Mouse (Mus musculus) limb, embryonic 11.5 days (tissue): ENCODE measurements around the gene Jmy. TPM values are rescaled to one million over a fixed set of nuclear protein-coding genes. Genes with fewer than 3 reads are reported as not detected.

Source experiments
- ATAC-seq: fragments of 200-750 bp; cut with Nextera tagmentation; 2 replicates; pipeline ENCODE4 v1.8.0; 2017; ENCODE audit warnings: low read depth; ENCODE audit not compliant: insufficient number of reproducible peaks, low FRiP score, low TSS enrichment
- DNase-seq: peaks from one replicate; pipeline ENCODE4 v3.0.0-alpha.2; 2015; ENCODE audit warnings: low spot score
- H3K27ac ChIP-seq: fragments of 300-500 bp; sonication (generic); replicated peaks from 2 replicates; pipeline ENCODE4 v1.5.1; 2014; ENCODE audit warnings: low read depth, mild to moderate bottlenecking, low read length
- H3K27me3 ChIP-seq: fragments of 300-500 bp; sonication (generic); 2 replicates; pipeline ENCODE4 v1.6.1; 2014; ENCODE audit warnings: mild to moderate bottlenecking, low read length, mixed read lengths; ENCODE audit not compliant: control insufficient read depth, insufficient read depth
- H3K36me3 ChIP-seq: fragments of 300-500 bp; sonication (generic); 2 replicates; pipeline ENCODE4 v1.6.1; 2014; ENCODE audit warnings: mild to moderate bottlenecking, low read length, moderate library complexity, mixed read lengths; ENCODE audit not compliant: control insufficient read depth, insufficient read depth
- H3K4me1 ChIP-seq: fragments of 300-500 bp; sonication (generic); 2 replicates; pipeline ENCODE4 v1.6.1; 2014; ENCODE audit warnings: low read length, mixed read lengths; ENCODE audit not compliant: control insufficient read depth, insufficient read depth
- H3K4me2 ChIP-seq: fragments of 300-500 bp; sonication (generic); 2 replicates; pipeline ENCODE4 v1.6.1; 2014; ENCODE audit warnings: low read depth, mild to moderate bottlenecking, moderate library complexity; ENCODE audit not compliant: severe bottlenecking
- H3K4me3 ChIP-seq: fragments of 300-500 bp; sonication (generic); 2 replicates; pipeline ENCODE4 v1.5.1; 2014; ENCODE audit warnings: low read depth, low read length
- H3K9ac ChIP-seq: fragments of 300-500 bp; sonication (generic); 2 replicates; pipeline ENCODE4 v1.6.1; 2014; ENCODE audit warnings: mild to moderate bottlenecking, low read length
- H3K9me3 ChIP-seq: fragments of 300-500 bp; sonication (generic); 2 replicates; pipeline ENCODE4 v1.6.1; 2016; ENCODE audit warnings: low read length; ENCODE audit not compliant: control insufficient read depth
- WGBS: fragments of 180-500 bp; shearing (Covaris S2); extraction: QIAGEN DNeasy Blood & Tissue Kit; methylation state at CpG from one replicate; pipeline ENCODE4 v1.1.7; 2014; 5-methylcytosine and 5-hydroxymethylcytosine counted together
- polyA plus RNA-seq: library from polyadenylated mRNA; unstranded; fragments of >200 nt; fragmentation: Nextera tagmentation; extraction: Ambion mirVana; gene quantifications from 2 replicates; pipeline ENCODE4 v1.2.1, GENCODE M21; 2014

Gene Jmy
- polyA plus RNA-seq, 1 experiment from 2014 or later: 4.2 TPM

GRCm38 (mm10) chr13:93427920-93428876, 71.4 kb downstream of the Jmy start:
- Histone ChIP-seq H3K27me3 (no peaks in the 10 kb centered on the region), H3K27ac (no peak overlapping the region), H3K4me3 (no peak overlapping the region), H3K4me2 (no peak overlapping the region), H3K9me3 (no peaks in the 10 kb centered on the region), H3K9ac (no peak overlapping the region), H3K4me1 (no peaks in the 10 kb centered on the region), H3K36me3 (no peaks in the 10 kb centered on the region; the same call in 1 of the 2 replicates)
- ATAC-seq: no peak
- no peak for DNase-seq
- 93% methylated on average over 5 of the region's 5 CpGs for WGBS

- DNase-seq (no peak), ATAC-seq (no peak)
- Histone ChIP-seq H3K4me2 (no peak overlapping the region), H3K4me3 (no peak overlapping the region), H3K27ac (no peak overlapping the region), H3K36me3 (no peaks in the 10 kb centered on the region), H3K4me1 (no peaks in the 10 kb centered on the region), H3K9ac (no peak overlapping the region), H3K9me3 (no peaks in the 10 kb centered on the region), H3K27me3 (no peaks in the 10 kb centered on the region)
- 85% methylated on average over 2 of the region's 2 CpGs for WGBS
Observed at GRCm38 (mm10) chr13:93423224-93423623, 76.4 kb downstream of the Jmy start.

GRCm38 (mm10) chr13:93419779-93420178, 79.8 kb downstream of the Jmy start:
- ATAC-seq: no peak
- WGBS: 86% methylated on average over 2 of the region's 2 CpGs
- DNase-seq: no peak
- Histone ChIP-seq H3K36me3 (no peaks in the 10 kb centered on the region), H3K27ac (no peak overlapping the region), H3K4me3 (no peak overlapping the region), H3K9me3 (no peaks in the 10 kb centered on the region), H3K4me2 (no peak overlapping the region), H3K9ac (no peak overlapping the region), H3K4me1 (no peaks in the 10 kb centered on the region), H3K27me3 (no peaks in the 10 kb centered on the region)

- Histone ChIP-seq H3K4me1 (no peaks in the 10 kb centered on the region), H3K9me3 (no peaks in the 10 kb centered on the region), H3K27me3 (no peaks in the 10 kb centered on the region), H3K36me3 (no peaks in the 10 kb centered on the region), H3K9ac (no peak overlapping the region), H3K27ac (no peak overlapping the region), H3K4me2 (no peak overlapping the region), H3K4me3 (no peak overlapping the region)
- 93% methylated on average over 2 of the region's 2 CpGs for WGBS
- DNase-seq (no peak), ATAC-seq (no peak)
Observed at GRCm38 (mm10) chr13:93418292-93418691, 81.3 kb downstream of the Jmy start.

GRCm38 (mm10) chr13:93415055-93415454, 84.6 kb downstream of the Jmy start:
- Histone ChIP-seq H3K4me2 (no peak overlapping the region; the same call in 1 of the 2 replicates), H3K9ac (no peak overlapping the region), H3K27me3 (no peaks in the 10 kb centered on the region), H3K36me3 (no peaks in the 10 kb centered on the region), H3K9me3 (no peaks in the 10 kb centered on the region), H3K27ac (no peak overlapping the region), H3K4me3 (no peak overlapping the region), H3K4me1 (no peaks in the 10 kb centered on the region)
- DNase-seq: no peak
- 91% methylated on average over 5 of the region's 5 CpGs for WGBS
- ATAC-seq: no peak

GRCm38 (mm10) chr13:93410343-93410742, 89.3 kb downstream of the Jmy start:
- ATAC-seq (no peak), DNase-seq (no peak)
- no peak overlapping the region for H3K4me3 ChIP-seq
- no peaks in the 10 kb centered on the region for H3K36me3 ChIP-seq
- H3K4me1 ChIP-seq: no peaks in the 10 kb centered on the region
- 86% methylated on average over 4 of the region's 4 CpGs for WGBS
- H3K9ac ChIP-seq: no peak overlapping the region
- H3K27me3 ChIP-seq: no peaks in the 10 kb centered on the region
- no peak overlapping the region for H3K4me2 ChIP-seq
- H3K9me3 ChIP-seq: no peaks in the 10 kb centered on the region
- H3K27ac ChIP-seq: no peak overlapping the region

GRCm38 (mm10) chr13:93406855-93407254, 92.8 kb downstream of the Jmy start:
- Histone ChIP-seq H3K27me3 (no peaks in the 10 kb centered on the region), H3K4me1 (no peaks in the 10 kb centered on the region), H3K4me3 (no peak overlapping the region), H3K9ac (no peak overlapping the region), H3K36me3 (no peaks in the 10 kb centered on the region), H3K9me3 (no peaks in the 10 kb centered on the region), H3K27ac (no peak overlapping the region), H3K4me2 (no peak overlapping the region)
- DNase-seq: no peak
- ATAC-seq: no peak
- WGBS: 84% methylated on average over 5 of the region's 5 CpGs

- H3K4me1 ChIP-seq: no peaks in the 10 kb centered on the region
- no peak overlapping the region for H3K4me2 ChIP-seq
- DNase-seq: no peak
- no peak for ATAC-seq
- no peak overlapping the region for H3K9ac ChIP-seq
- no peaks in the 10 kb centered on the region for H3K9me3 ChIP-seq
- no peak overlapping the region for H3K27ac ChIP-seq
- 94% methylated on average over 7 of the region's 7 CpGs for WGBS
- H3K27me3 ChIP-seq: no peaks in the 10 kb centered on the region
- 0 out of 2 replicates have a peak, but pooled peaks cover 2% of the 10 kb centered on the region for H3K36me3 ChIP-seq
- H3K4me3 ChIP-seq: no peak overlapping the region
Observed at GRCm38 (mm10) chr13:93401947-93402346, 97.7 kb downstream of the Jmy start.
